Mouse (Mus musculus) ES-Bruce4 (cell line): Measurements from ENCODE around the gene Olfr1104.

ENCODE experiments used
- CTCF ChIP-seq: IDR thresholded peaks from one replicate; pipeline ENCODE4 v1.8.1; 2011; ENCODE audit warnings: low read depth, low read length
- EP300 ChIP-seq: IDR thresholded peaks from 2 replicates; pipeline ENCODE4 v1.6.1; 2011; ENCODE audit warnings: low read depth, low read length; ENCODE audit not compliant: insufficient read depth
- POLR2A ChIP-seq: IDR thresholded peaks from one replicate; pipeline ENCODE4 v1.8.1; 2011; ENCODE audit warnings: low read length; ENCODE audit not compliant: insufficient read depth

- TF ChIP-seq CTCF (no peak), POLR2A (no peak), EP300 (no peak)
These were observed 35.8 kb downstream of the Olfr1104 start, which contains the start of gene Olfr1101 for GRCm38 (mm10) chr2:86991121-86991520.
